Mouse (Mus musculus) ES-E14 (cell line): Measurements from ENCODE around the gene Arl6ip5.

Experiments used
- CHD2 ChIP-seq: IDR thresholded peaks from 2 replicates; pipeline ENCODE4 v1.6.1; 2014; ENCODE audit warnings: mild to moderate bottlenecking, low read depth, low read length, inconsistent platforms
- HCFC1 ChIP-seq: IDR thresholded peaks from 2 replicates; pipeline ENCODE4 v1.6.1; 2012; ENCODE audit warnings: low read length, inconsistent platforms, borderline replicate concordance; ENCODE audit not compliant: insufficient read depth
- MAFK ChIP-seq: IDR thresholded peaks from 2 replicates; pipeline ENCODE4 v1.6.1; 2014; ENCODE audit warnings: mild to moderate bottlenecking, low read depth, low read length, inconsistent platforms; ENCODE audit not compliant: insufficient read depth

GRCm38 (mm10) chr6:97175716-97176115, 34.8 kb upstream of the Arl6ip5 start:
- TF ChIP-seq MAFK (no peak), HCFC1 (no peak), CHD2 (no peak)
